Mouse (Mus musculus) liver, postnatal 0 days (tissue): ENCODE measurements around the gene Rpl28. TPM values are rescaled to one million over a fixed set of nuclear protein-coding genes. Genes with fewer than 3 reads are reported as not detected.
A peak's percentile ranks its signal among the peaks of the same experiment; 100 is the strongest.

Experiments
- ATAC-seq: fragments of 200-750 bp; cut with Nextera tagmentation; 2 replicates; pipeline ENCODE4 v1.8.0; 2017; ENCODE audit warnings: mild to moderate bottlenecking, moderate library complexity
- DNase-seq: peaks from one replicate; pipeline ENCODE4 v3.0.0-alpha.2; 2016
- H3K27ac ChIP-seq: fragments of 300-500 bp; sonication (generic); 2 replicates; pipeline ENCODE4 v1.5.1; 2014; ENCODE audit warnings: antibody characterized with exemption, moderate library complexity, mild to moderate bottlenecking, low read depth
- H3K27me3 ChIP-seq: fragments of 300-500 bp; sonication (generic); 2 replicates; pipeline ENCODE4 v1.6.1; 2014; ENCODE audit warnings: low read length, control low read depth, mixed read lengths; ENCODE audit not compliant: insufficient read depth
- H3K36me3 ChIP-seq: fragments of 300-500 bp; sonication (generic); replicated peaks from 2 replicates; pipeline ENCODE4 v1.6.1; 2014; ENCODE audit warnings: mild to moderate bottlenecking, control low read depth, low read length, moderate library complexity, mixed read lengths; ENCODE audit not compliant: insufficient read depth
- H3K4me1 ChIP-seq: fragments of 300-500 bp; sonication (generic); 2 replicates; pipeline ENCODE4 v1.6.1; 2014; ENCODE audit warnings: antibody characterized with exemption, mild to moderate bottlenecking, control low read depth; ENCODE audit not compliant: insufficient read depth
- H3K4me2 ChIP-seq: fragments of 300-500 bp; sonication (generic); 2 replicates; pipeline ENCODE4 v1.6.1; 2014; ENCODE audit warnings: low read depth, mild to moderate bottlenecking, low read length, moderate library complexity, mixed read lengths
- H3K4me3 ChIP-seq: fragments of 300-500 bp; sonication (generic); 2 replicates; pipeline ENCODE4 v1.5.1; 2014; ENCODE audit warnings: low read depth, low read length
- H3K9ac ChIP-seq: fragments of 300-500 bp; sonication (generic); replicated peaks from 2 replicates; pipeline ENCODE4 v1.6.1; 2014; ENCODE audit warnings: mild to moderate bottlenecking, moderate library complexity
- H3K9me3 ChIP-seq: fragments of 300-500 bp; sonication (generic); 2 replicates; pipeline ENCODE4 v1.6.1; 2016; ENCODE audit warnings: mild to moderate bottlenecking, control low read depth, low read length, mixed read lengths
- CTCF ChIP-seq: sonication (generic); IDR thresholded peaks from 2 replicates; pipeline ENCODE4 v1.5.1; 2016; ENCODE audit warnings: antibody characterized with exemption, low read depth
- EP300 ChIP-seq: IDR thresholded peaks from 2 replicates; pipeline ENCODE4 v1.6.1; 2016; ENCODE audit warnings: antibody characterized with exemption, low read depth, mild to moderate bottlenecking
- WGBS: fragments of 180-500 bp; shearing (Covaris S2); extraction: QIAGEN DNeasy Blood & Tissue Kit; methylation state at CpG from one replicate; pipeline ENCODE4 v1.1.7; 2014; ENCODE audit not compliant: insufficient replicate concordance; 5-methylcytosine and 5-hydroxymethylcytosine counted together
- polyA plus RNA-seq: library from polyadenylated mRNA; unstranded; fragments of >200 nt; fragmentation: Nextera tagmentation; extraction: Ambion mirVana; gene quantifications from 2 replicates; pipeline ENCODE4 v1.2.1, GENCODE M21; 2015

The Rpl28 gene
- polyA plus RNA-seq, 1 experiment from 2014 or later = 280 TPM

DNA sequence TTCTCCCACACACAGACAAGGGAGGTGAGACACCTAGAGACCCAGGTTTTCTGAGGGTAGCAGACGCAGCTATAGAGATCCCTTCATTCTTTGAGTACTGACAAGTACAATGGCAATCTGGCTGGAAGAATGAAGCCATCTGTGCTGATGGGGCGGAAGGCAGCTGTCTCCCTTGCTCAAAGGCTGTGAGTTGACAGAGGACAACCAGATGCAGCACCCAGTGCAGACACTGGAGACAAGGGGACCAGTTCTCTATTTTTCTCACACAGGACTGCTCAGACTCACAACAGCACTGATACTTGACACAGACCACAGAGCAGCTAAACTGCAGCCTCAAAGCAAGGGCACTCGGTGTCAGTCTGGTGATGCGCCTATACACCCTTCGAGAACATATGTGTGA lies 49.4 kb downstream of the Rpl28 start:
- WGBS = 56% methylated on average over 5 of the region's 5 CpGs
- TF ChIP-seq CTCF = no peak

DNA sequence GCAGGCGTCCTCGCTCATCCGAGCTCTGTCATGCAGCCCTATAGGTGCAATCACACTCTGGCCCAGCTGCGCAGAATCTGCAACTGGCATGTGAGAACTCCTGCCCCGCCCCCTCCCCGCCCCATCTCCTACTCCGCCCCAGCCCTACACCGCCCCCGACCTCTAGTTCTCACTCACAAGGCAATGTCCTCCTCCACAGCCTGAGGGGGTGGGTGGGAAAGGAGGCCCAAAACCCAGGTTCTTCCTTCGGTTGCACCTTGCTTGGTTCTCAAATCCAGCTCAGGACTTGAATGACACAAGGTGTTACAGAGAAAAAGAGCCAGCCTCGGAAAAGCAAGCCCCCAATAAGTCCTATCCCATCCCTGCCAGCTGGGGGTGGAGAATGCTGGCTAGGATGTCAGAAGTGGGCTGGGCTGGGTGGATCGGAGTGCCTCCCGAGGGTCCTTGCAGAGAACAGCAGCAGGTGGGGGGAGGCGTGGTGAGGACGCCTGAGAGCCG lies 50.0 kb downstream of the Rpl28 start:
- ATAC-seq (0 out of 2 replicates have a peak, but pooled peaks have one; percentile 35), DNase-seq (peak; percentile 42)
- H3K27ac ChIP-seq = no peak overlapping the region
- H3K27me3 ChIP-seq = peaks cover 61% of the 10 kb centered on the region
- H3K9ac ChIP-seq = no peak overlapping the region
- H3K36me3 ChIP-seq = no peaks in the 10 kb centered on the region
- 2% methylated on average over 16 of the region's 16 CpGs for WGBS
- no peak overlapping the region for H3K4me2 ChIP-seq
- H3K4me3 ChIP-seq = no peak overlapping the region
- H3K9me3 ChIP-seq = no peaks in the 10 kb centered on the region; the same call in 1 of the 2 replicates
- TF ChIP-seq CTCF (no peak), EP300 (no peak)
- H3K4me1 ChIP-seq = peaks cover 8% of the 10 kb centered on the region

More for the DNA sequence above, 49.4 kb downstream of the Rpl28 start:
- no peak overlapping the region for H3K9ac ChIP-seq
- DNase-seq (no peak), ATAC-seq (no peak)
- H3K27me3 ChIP-seq = peaks cover 67% of the 10 kb centered on the region
- no peak overlapping the region for H3K4me2 ChIP-seq
- no peak overlapping the region for H3K4me3 ChIP-seq
- H3K36me3 ChIP-seq = no peaks in the 10 kb centered on the region
- no peaks in the 10 kb centered on the region for H3K9me3 ChIP-seq
- H3K27ac ChIP-seq = no peak overlapping the region
- peaks cover 8% of the 10 kb centered on the region for H3K4me1 ChIP-seq

DNA sequence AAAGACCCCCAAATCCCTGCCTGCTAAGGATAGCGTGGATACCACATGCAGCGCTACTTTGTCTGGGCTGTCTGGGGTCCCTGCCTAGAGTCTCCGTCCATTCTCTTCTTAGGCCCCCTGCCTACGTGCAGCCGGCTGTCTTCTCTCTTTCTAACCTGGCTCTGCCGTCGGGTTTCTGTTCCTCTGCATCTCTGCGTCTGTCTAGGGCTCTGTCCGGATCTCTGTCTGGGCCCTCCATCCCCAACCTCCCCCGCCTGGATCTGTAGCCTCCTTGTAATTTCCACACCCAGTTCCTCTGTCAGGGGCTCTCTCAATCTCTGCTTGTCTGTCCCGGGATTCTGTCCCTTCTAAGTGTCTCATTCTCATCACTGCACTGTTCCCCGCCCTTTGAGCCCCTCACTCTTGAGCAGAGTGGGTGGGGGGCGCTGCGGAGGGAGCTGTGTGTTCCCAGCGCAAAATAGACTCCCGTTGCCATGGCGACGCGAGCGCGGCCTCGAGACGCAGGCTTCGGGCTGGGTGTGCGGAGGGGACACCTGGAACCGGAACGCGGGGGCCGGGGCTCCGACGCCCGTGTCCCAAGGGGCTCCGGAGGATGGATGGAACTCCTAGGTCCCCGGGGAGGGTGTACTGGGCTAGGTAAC lies 51.0 kb downstream of the Rpl28 start:
- no peaks in the 10 kb centered on the region; the same call in 1 of the 2 replicates for H3K9me3 ChIP-seq
- H3K9ac ChIP-seq = no peak overlapping the region
- H3K4me2 ChIP-seq = no peak overlapping the region
- no peak for DNase-seq
- H3K27me3 ChIP-seq = peaks cover 55% of the 10 kb centered on the region
- no peaks in the 10 kb centered on the region for H3K36me3 ChIP-seq
- ATAC-seq = no peak
- H3K27ac ChIP-seq = no peak overlapping the region
- 3% methylated on average over 34 of the region's 34 CpGs for WGBS
- TF ChIP-seq CTCF (no peak), EP300 (no peak)
- peaks cover 8% of the 10 kb centered on the region for H3K4me1 ChIP-seq
- H3K4me3 ChIP-seq = no peak overlapping the region

- no peak for DNase-seq
- H3K4me1 ChIP-seq = peaks cover 8% of the 10 kb centered on the region
- H3K27me3 ChIP-seq = peaks cover 52% of the 10 kb centered on the region
- no peak for ATAC-seq
- no peaks in the 10 kb centered on the region; the same call in 1 of the 2 replicates for H3K9me3 ChIP-seq
- H3K27ac ChIP-seq = no peak within 1 kb of the TSS
- TF ChIP-seq EP300 = no peak
- TF ChIP-seq CTCF = no peak
- WGBS = 4% methylated on average over 41 of the region's 41 CpGs
- H3K36me3 ChIP-seq = no peaks in the 10 kb centered on the region
- H3K4me2 ChIP-seq = peak within 1 kb of the TSS; percentile 4; the same call in 1 of the 2 replicates
- peak within 1 kb of the TSS; percentile 4; the same call in 1 of the 2 replicates for H3K4me3 ChIP-seq
- H3K9ac ChIP-seq = no peak within 1 kb of the TSS
Measured at GRCm38 (mm10) chr7:4844245-4844916, 51.7 kb downstream of the Rpl28 start, which contains the start of gene Shisa7. Shisa7 (minus strand) TSS chr7:4844696.

Other genes with a start within 250 kb of the Rpl28 start
- gene Syt5, start 245.3 kb upstream of the Rpl28 start, polyA plus RNA-seq = 0.09 TPM in 2 replicates
- not detected in 2 replicates for gene Ptprh, start 188.8 kb upstream of the Rpl28 start, polyA plus RNA-seq
- gene Tmem86b, start 161.5 kb upstream of the Rpl28 start, polyA plus RNA-seq = 31.8 and 35.4 TPM in 2 replicates
- gene Ppp6r1, start 133.9 kb upstream of the Rpl28 start, polyA plus RNA-seq = 3.8 and 4.5 TPM in 2 replicates
- 27.6 and 33.1 TPM in 2 replicates for gene Hspbp1, start 107.8 kb upstream of the Rpl28 start, polyA plus RNA-seq
- gene Brsk1, start 102.3 kb upstream of the Rpl28 start, polyA plus RNA-seq = not detected in 2 replicates
- gene Tmem150b, start 67.6 kb upstream of the Rpl28 start, polyA plus RNA-seq = 0.29 and 0.34 TPM in 2 replicates
- gene Kmt5c, start 52.8 kb upstream of the Rpl28 start, polyA plus RNA-seq = 25.9 and 33.6 TPM in 2 replicates
- 63.8 and 68.7 TPM in 2 replicates for gene Cox6b2, start 39.8 kb upstream of the Rpl28 start, polyA plus RNA-seq
- gene Fam71e2, start 21.6 kb upstream of the Rpl28 start, polyA plus RNA-seq = not detected in 2 replicates
- gene Il11, start 10.0 kb upstream of the Rpl28 start, polyA plus RNA-seq = 0.07 TPM in 1 of 2 replicates, not detected in the other
- 0.34 TPM in 1 of 2 replicates, not detected in the other for gene Tmem190, start 9.9 kb upstream of the Rpl28 start, polyA plus RNA-seq
- gene Tmem238, start 3.2 kb upstream of the Rpl28 start, polyA plus RNA-seq = 23.6 and 24.2 TPM in 2 replicates
- 135 and 139 TPM in 2 replicates for gene Ube2s, start 19.7 kb downstream of the Rpl28 start, polyA plus RNA-seq
- not detected in 2 replicates for gene Shisa7, start 51.8 kb downstream of the Rpl28 start, polyA plus RNA-seq
- gene Isoc2b, start 77.4 kb downstream of the Rpl28 start, polyA plus RNA-seq = 8.0 and 8.3 TPM in 2 replicates
- gene Isoc2a, start 84.3 kb downstream of the Rpl28 start, polyA plus RNA-seq = 2.3 and 2.4 TPM in 2 replicates
- not detected in 2 replicates for gene Gm36210, start 113.6 kb downstream of the Rpl28 start, polyA plus RNA-seq
- 0.90 and 1.0 TPM in 2 replicates for gene Zfp628, start 122.3 kb downstream of the Rpl28 start, polyA plus RNA-seq
- 0.09 and 0.20 TPM in 2 replicates for gene Nat14, start 129.2 kb downstream of the Rpl28 start, polyA plus RNA-seq
- 0.06 TPM in 2 replicates for gene Ssc5d, start 132.9 kb downstream of the Rpl28 start, polyA plus RNA-seq
- 0.09 TPM in 1 of 2 replicates, not detected in the other for gene Sbk2, start 171.5 kb downstream of the Rpl28 start, polyA plus RNA-seq
- gene Sbk3, start 178.3 kb downstream of the Rpl28 start, polyA plus RNA-seq = not detected in 2 replicates
- 3.2 and 4.0 TPM in 2 replicates for gene Zfp579, start 203.3 kb downstream of the Rpl28 start, polyA plus RNA-seq
- gene Zfp524, start 221.5 kb downstream of the Rpl28 start, polyA plus RNA-seq = 9.1 and 10.4 TPM in 2 replicates
- 9.6 and 10.1 TPM in 2 replicates for gene Fiz1, start 221.8 kb downstream of the Rpl28 start, polyA plus RNA-seq
- 1.8 and 2.1 TPM in 2 replicates for gene Gm44973, start 222.6 kb downstream of the Rpl28 start, polyA plus RNA-seq
- gene Zfp865, start 227.5 kb downstream of the Rpl28 start, polyA plus RNA-seq = 1.2 and 1.3 TPM in 2 replicates
- 0.12 TPM in 1 of 2 replicates, not detected in the other for gene Ccdc106, start 227.7 kb downstream of the Rpl28 start, polyA plus RNA-seq
- not detected in 2 replicates for gene 4632433K11Rik, start 241.2 kb downstream of the Rpl28 start, polyA plus RNA-seq
- 1.9 and 2.4 TPM in 2 replicates for gene Zfp784, start 245.6 kb downstream of the Rpl28 start, polyA plus RNA-seq